Mouse (Mus musculus) midbrain, embryonic 13.5 days (tissue): ENCODE measurements at regions not wholly inside any gene's neighbourhood (a gene's known extent, or its start where the extent isn't known, plus 50 kb on each side); places are given as distances from the start of the nearest gene placed in this dataset.

Experiments used
- ATAC-seq: fragments of 200-750 bp; cut with Nextera tagmentation; 2 replicates; pipeline ENCODE4 v1.8.0; 2017; ENCODE audit warnings: mild to moderate bottlenecking, moderate TSS enrichment, moderate library complexity
- H3K27ac ChIP-seq: fragments of 300-500 bp; sonication (generic); 2 replicates; pipeline ENCODE4 v1.5.1; 2015; ENCODE audit warnings: inconsistent platforms, mild to moderate bottlenecking, moderate library complexity
- H3K27me3 ChIP-seq: fragments of 300-500 bp; sonication (generic); 2 replicates; pipeline ENCODE4 v1.6.1; 2015; ENCODE audit warnings: mild to moderate bottlenecking, inconsistent platforms
- H3K36me3 ChIP-seq: fragments of 300-500 bp; sonication (generic); 2 replicates; pipeline ENCODE4 v1.6.1; 2015; ENCODE audit warnings: mild to moderate bottlenecking, inconsistent platforms
- H3K4me1 ChIP-seq: fragments of 300-500 bp; sonication (generic); replicated peaks from 2 replicates; pipeline ENCODE4 v1.6.1; 2015; ENCODE audit warnings: inconsistent platforms
- H3K4me2 ChIP-seq: fragments of 300-500 bp; sonication (generic); replicated peaks from 2 replicates; pipeline ENCODE4 v1.6.1; 2015; ENCODE audit warnings: moderate library complexity, mild to moderate bottlenecking, inconsistent platforms
- H3K4me3 ChIP-seq: fragments of 300-500 bp; sonication (generic); replicated peaks from 2 replicates; pipeline ENCODE4 v1.5.1; 2015; ENCODE audit warnings: mild to moderate bottlenecking, inconsistent platforms
- H3K9ac ChIP-seq: fragments of 300-500 bp; sonication (generic); replicated peaks from 2 replicates; pipeline ENCODE4 v1.6.1; 2015; ENCODE audit warnings: mild to moderate bottlenecking, inconsistent platforms
- H3K9me3 ChIP-seq: fragments of 300-500 bp; sonication (generic); 2 replicates; pipeline ENCODE4 v1.6.1; 2016; ENCODE audit warnings: mild to moderate bottlenecking, inconsistent platforms
- WGBS: fragments of 180-500 bp; shearing (Covaris S2); methylation state at CpG from one replicate; pipeline ENCODE4 v1.1.7; 2015; 5-methylcytosine and 5-hydroxymethylcytosine counted together

- Histone ChIP-seq H3K36me3 (no peaks in the 10 kb centered on the region), H3K9me3 (no peaks in the 10 kb centered on the region), H3K9ac (no peak overlapping the region), H3K27ac (no peak overlapping the region), H3K27me3 (no peaks in the 10 kb centered on the region), H3K4me2 (no peak overlapping the region), H3K4me1 (peaks cover 22% of the 10 kb centered on the region), H3K4me3 (no peak overlapping the region)
- no peak for ATAC-seq
- 83% methylated on average over 1 of the region's 1 CpGs for WGBS
Measured at GRCm38 (mm10) chr13:18485080-18485479, 87.6 kb upstream of the Pou6f2 start.

GRCm38 (mm10) chr13:18476311-18476710 is 78.8 kb upstream of the Pou6f2 start:
- Histone ChIP-seq H3K27ac (no peak overlapping the region), H3K27me3 (no peaks in the 10 kb centered on the region), H3K36me3 (no peaks in the 10 kb centered on the region), H3K4me2 (no peak overlapping the region), H3K4me3 (no peak overlapping the region), H3K9me3 (no peaks in the 10 kb centered on the region), H3K9ac (no peak overlapping the region), H3K4me1 (no peaks in the 10 kb centered on the region)
- ATAC-seq = no peak

GRCm38 (mm10) chr13:18471534-18471933 is 74.0 kb upstream of the Pou6f2 start:
- H3K36me3 ChIP-seq = no peaks in the 10 kb centered on the region
- H3K9ac ChIP-seq = no peak overlapping the region
- no peak overlapping the region for H3K4me2 ChIP-seq
- no peaks in the 10 kb centered on the region for H3K4me1 ChIP-seq
- 42% methylated on average over 1 of the region's 1 CpGs for WGBS
- H3K9me3 ChIP-seq = no peaks in the 10 kb centered on the region
- no peak for ATAC-seq
- H3K4me3 ChIP-seq = no peak overlapping the region
- H3K27me3 ChIP-seq = no peaks in the 10 kb centered on the region
- no peak overlapping the region for H3K27ac ChIP-seq

- Histone ChIP-seq H3K27ac (no peak overlapping the region), H3K4me1 (peaks cover 6% of the 10 kb centered on the region; the same call in 1 of the 2 replicates), H3K9me3 (no peaks in the 10 kb centered on the region), H3K4me3 (no peak overlapping the region), H3K4me2 (no peak overlapping the region), H3K27me3 (no peaks in the 10 kb centered on the region), H3K9ac (no peak overlapping the region), H3K36me3 (no peaks in the 10 kb centered on the region)
- ATAC-seq = no peak
- WGBS = 89% methylated on average over 7 of the region's 7 CpGs
Measured at GRCm38 (mm10) chr13:18465921-18466320, 68.4 kb upstream of the Pou6f2 start.

- no peak overlapping the region for H3K4me2 ChIP-seq
- H3K36me3 ChIP-seq = no peaks in the 10 kb centered on the region
- H3K27ac ChIP-seq = peak overlapping the region; percentile 58; the same call in 1 of the 2 replicates
- H3K9ac ChIP-seq = no peak overlapping the region
- H3K27me3 ChIP-seq = no peaks in the 10 kb centered on the region
- ATAC-seq = no peak
- no peak overlapping the region for H3K4me3 ChIP-seq
- H3K4me1 ChIP-seq = peaks cover 6% of the 10 kb centered on the region; the same call in 1 of the 2 replicates
- 10% methylated on average over 4 of the region's 4 CpGs for WGBS
- H3K9me3 ChIP-seq = no peaks in the 10 kb centered on the region
Measured at GRCm38 (mm10) chr13:18462221-18462620, 64.7 kb upstream of the Pou6f2 start.

GRCm38 (mm10) chr13:18457337-18458236 is 60.1 kb upstream of the Pou6f2 start:
- ATAC-seq = peak; percentile 84
- Histone ChIP-seq H3K27me3 (no peaks in the 10 kb centered on the region), H3K27ac (no peak overlapping the region; the same call in 1 of the 2 replicates), H3K36me3 (no peaks in the 10 kb centered on the region), H3K4me1 (peaks cover 6% of the 10 kb centered on the region; the same call in 1 of the 2 replicates), H3K9me3 (no peaks in the 10 kb centered on the region), H3K4me3 (no peak overlapping the region), H3K4me2 (no peak overlapping the region), H3K9ac (no peak overlapping the region)
- WGBS = 42% methylated on average over 14 of the region's 14 CpGs
